Mouse (Mus musculus) midbrain, embryonic 11.5 days (tissue): ENCODE results near the gene Elmo1. TPM values are rescaled to one million over a fixed set of nuclear protein-coding genes. Genes with fewer than 3 reads are reported as not detected.

Experiments
- ATAC-seq: fragments of 200-750 bp; cut with Nextera tagmentation; 2 replicates; pipeline ENCODE4 v1.8.0; 2017; ENCODE audit warnings: moderate TSS enrichment, moderate library complexity; ENCODE audit not compliant: low FRiP score
- DNase-seq: peaks from one replicate; pipeline ENCODE4 v3.0.0; 2015; ENCODE audit warnings: low spot score; ENCODE audit errors: missing footprints
- H3K27ac ChIP-seq: fragments of 300-500 bp; sonication (generic); 2 replicates; pipeline ENCODE4 v1.5.1; 2014; ENCODE audit warnings: low read depth, low read length
- H3K27me3 ChIP-seq: fragments of 300-500 bp; sonication (generic); 2 replicates; pipeline ENCODE4 v1.6.1; 2014; ENCODE audit warnings: mild to moderate bottlenecking, low read length, moderate library complexity, mixed read lengths; ENCODE audit not compliant: control insufficient read depth, insufficient read depth
- H3K36me3 ChIP-seq: fragments of 300-500 bp; sonication (generic); 2 replicates; pipeline ENCODE4 v1.6.1; 2014; ENCODE audit warnings: mild to moderate bottlenecking, low read length, moderate library complexity, mixed read lengths; ENCODE audit not compliant: control insufficient read depth, insufficient read depth
- H3K4me1 ChIP-seq: fragments of 300-500 bp; sonication (generic); 2 replicates; pipeline ENCODE4 v1.6.1; 2014; ENCODE audit warnings: low read length; ENCODE audit not compliant: control insufficient read depth, insufficient read depth
- H3K4me2 ChIP-seq: fragments of 300-500 bp; sonication (generic); 2 replicates; pipeline ENCODE4 v1.6.1; 2014; ENCODE audit warnings: mild to moderate bottlenecking, moderate library complexity
- H3K4me3 ChIP-seq: fragments of 300-500 bp; sonication (generic); 2 replicates; pipeline ENCODE4 v1.5.1; 2014; ENCODE audit warnings: low read depth, low read length
- H3K9ac ChIP-seq: fragments of 300-500 bp; sonication (generic); 2 replicates; pipeline ENCODE4 v1.6.1; 2014; ENCODE audit warnings: low read length
- H3K9me3 ChIP-seq: fragments of 300-500 bp; sonication (generic); 2 replicates; pipeline ENCODE4 v1.6.1; 2016; ENCODE audit warnings: low read length; ENCODE audit not compliant: control insufficient read depth
- WGBS: fragments of 180-500 bp; shearing (Covaris S2); extraction: QIAGEN DNeasy Blood & Tissue Kit; methylation state at CpG from one replicate; pipeline ENCODE4 v1.1.7; 2014; 5-methylcytosine and 5-hydroxymethylcytosine counted together
- polyA plus RNA-seq: library from polyadenylated mRNA; unstranded; fragments of >200 nt; fragmentation: Nextera tagmentation; extraction: Ambion mirVana; gene quantifications from 2 replicates; pipeline ENCODE4 v1.2.1, GENCODE M21; 2014

Elmo1 gene
- polyA plus RNA-seq, 1 experiment from 2014 or later = 19.1 TPM

GRCm38 (mm10) chr13:20386462-20387141 is 296.2 kb downstream of the Elmo1 start:
- no peak overlapping the region for H3K27ac ChIP-seq
- WGBS = 84% methylated on average over 4 of the region's 4 CpGs
- H3K36me3 ChIP-seq = no peaks in the 10 kb centered on the region
- no peak for ATAC-seq
- no peak overlapping the region for H3K4me3 ChIP-seq
- H3K9me3 ChIP-seq = no peaks in the 10 kb centered on the region
- DNase-seq = no peak
- no peaks in the 10 kb centered on the region for H3K27me3 ChIP-seq
- H3K4me1 ChIP-seq = no peaks in the 10 kb centered on the region
- H3K4me2 ChIP-seq = no peak overlapping the region
- H3K9ac ChIP-seq = no peak overlapping the region

- DNase-seq = no peak
- H3K4me1 ChIP-seq = no peaks in the 10 kb centered on the region
- no peak overlapping the region for H3K4me3 ChIP-seq
- H3K36me3 ChIP-seq = no peaks in the 10 kb centered on the region
- H3K27ac ChIP-seq = no peak overlapping the region
- H3K4me2 ChIP-seq = no peak overlapping the region
- ATAC-seq = no peak
- no peaks in the 10 kb centered on the region for H3K9me3 ChIP-seq
- 93% methylated on average over 3 of the region's 3 CpGs for WGBS
- H3K9ac ChIP-seq = no peak overlapping the region
- no peaks in the 10 kb centered on the region for H3K27me3 ChIP-seq
These were observed 302.6 kb downstream of the Elmo1 start for GRCm38 (mm10) chr13:20392824-20393598.

GRCm38 (mm10) chr13:20397744-20398143 is 307.3 kb downstream of the Elmo1 start:
- Histone ChIP-seq H3K9me3 (no peaks in the 10 kb centered on the region), H3K27ac (no peak overlapping the region), H3K4me3 (no peak overlapping the region), H3K4me2 (no peak overlapping the region), H3K9ac (no peak overlapping the region), H3K4me1 (no peaks in the 10 kb centered on the region), H3K27me3 (no peaks in the 10 kb centered on the region), H3K36me3 (no peaks in the 10 kb centered on the region)
- DNase-seq = no peak
- no peak for ATAC-seq
- 88% methylated on average over 3 of the region's 3 CpGs for WGBS

GRCm38 (mm10) chr13:20398311-20398710 is 307.9 kb downstream of the Elmo1 start:
- Histone ChIP-seq H3K36me3 (no peaks in the 10 kb centered on the region), H3K4me2 (no peak overlapping the region), H3K27ac (no peak overlapping the region), H3K27me3 (no peaks in the 10 kb centered on the region), H3K4me3 (no peak overlapping the region), H3K9ac (no peak overlapping the region), H3K4me1 (no peaks in the 10 kb centered on the region), H3K9me3 (no peaks in the 10 kb centered on the region)
- WGBS = 89% methylated on average over 4 of the region's 4 CpGs
- DNase-seq (no peak), ATAC-seq (no peak)

GRCm38 (mm10) chr13:20404530-20404929 is 314.1 kb downstream of the Elmo1 start:
- H3K36me3 ChIP-seq = no peaks in the 10 kb centered on the region
- ATAC-seq = peak; percentile 27; the same call in 1 of the 2 replicates
- no peak overlapping the region for H3K4me2 ChIP-seq
- no peak overlapping the region for H3K4me3 ChIP-seq
- no peaks in the 10 kb centered on the region for H3K4me1 ChIP-seq
- H3K9me3 ChIP-seq = no peaks in the 10 kb centered on the region
- no peak overlapping the region for H3K27ac ChIP-seq
- no peaks in the 10 kb centered on the region for H3K27me3 ChIP-seq
- WGBS = 75% methylated on average over 3 of the region's 3 CpGs
- no peak overlapping the region for H3K9ac ChIP-seq
- DNase-seq = no peak

- H3K27me3 ChIP-seq = no peaks in the 10 kb centered on the region
- H3K9me3 ChIP-seq = no peaks in the 10 kb centered on the region
- no peak for DNase-seq
- H3K4me1 ChIP-seq = no peaks in the 10 kb centered on the region
- no peak overlapping the region for H3K27ac ChIP-seq
- 87% methylated on average over 11 of the region's 11 CpGs for WGBS
- H3K9ac ChIP-seq = no peak overlapping the region
- H3K4me3 ChIP-seq = no peak overlapping the region
- H3K36me3 ChIP-seq = no peaks in the 10 kb centered on the region
- no peak overlapping the region for H3K4me2 ChIP-seq
- no peak for ATAC-seq
These were observed 316.2 kb downstream of the Elmo1 start for GRCm38 (mm10) chr13:20406470-20407213.

GRCm38 (mm10) chr13:20410306-20411101 is 320.1 kb downstream of the Elmo1 start:
- Histone ChIP-seq H3K4me2 (no peak overlapping the region), H3K9me3 (no peaks in the 10 kb centered on the region), H3K27me3 (no peaks in the 10 kb centered on the region), H3K4me3 (no peak overlapping the region), H3K36me3 (no peaks in the 10 kb centered on the region), H3K9ac (no peak overlapping the region), H3K27ac (no peak overlapping the region), H3K4me1 (no peaks in the 10 kb centered on the region)
- no peak for DNase-seq
- WGBS = 88% methylated on average over 9 of the region's 9 CpGs
- no peak for ATAC-seq

- H3K27ac ChIP-seq = no peak overlapping the region
- H3K4me1 ChIP-seq = no peaks in the 10 kb centered on the region
- H3K36me3 ChIP-seq = no peaks in the 10 kb centered on the region
- H3K27me3 ChIP-seq = no peaks in the 10 kb centered on the region
- DNase-seq (peak; percentile 77), ATAC-seq (no peak)
- H3K4me3 ChIP-seq = no peak overlapping the region
- H3K4me2 ChIP-seq = no peak overlapping the region
- H3K9me3 ChIP-seq = no peaks in the 10 kb centered on the region
- no peak overlapping the region for H3K9ac ChIP-seq
- 82% methylated on average over 5 of the region's 5 CpGs for WGBS
These were observed 326.6 kb downstream of the Elmo1 start for GRCm38 (mm10) chr13:20416691-20417660.
